Mouse (Mus musculus): ENCODE data around the gene Rnf145.

DNA sequence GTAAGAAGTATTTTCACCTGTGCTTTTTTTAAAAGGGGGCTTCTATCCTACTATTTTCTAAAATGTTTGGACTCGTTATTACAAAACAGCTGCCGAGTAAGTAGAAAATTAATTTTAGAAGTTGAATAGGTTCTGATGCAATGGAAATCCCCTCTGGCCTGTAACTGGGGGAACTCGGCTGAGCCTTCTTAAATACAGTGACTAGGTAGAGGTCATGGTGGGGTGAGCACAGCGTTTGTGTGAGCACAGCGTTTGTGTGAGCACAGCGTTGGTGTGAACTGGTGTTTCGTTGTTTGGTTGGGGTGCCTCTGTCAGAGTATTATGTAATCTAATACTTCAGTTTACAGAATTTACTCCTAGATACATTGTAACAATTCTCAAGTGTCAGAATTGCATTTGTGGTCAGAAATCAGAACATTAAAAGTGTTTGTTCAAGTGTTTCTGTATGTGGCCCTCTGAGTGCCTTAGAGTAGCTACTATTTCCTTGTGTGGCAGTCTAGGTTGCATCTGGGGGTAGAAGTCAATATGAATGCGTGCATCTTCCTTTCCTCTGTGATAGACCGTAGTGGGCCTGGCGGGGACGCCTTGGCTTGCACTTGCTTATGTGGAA lies 8.0 kb downstream of the Rnf145 start:
- TF ChIP-seq POLR2A (IDR thresholded peaks at IDR 0.05; ENCODE audit: insufficient read depth, low read depth, low read length) (no peak), CTCF (IDR thresholded peaks at IDR 0.05; ENCODE audit: insufficient read depth, low read depth, low read length) (no peak)

Measured in olfactory bulb, adult 2 months (tissue).